Mouse (Mus musculus): ENCODE results near the gene Tmem128.

DNA sequence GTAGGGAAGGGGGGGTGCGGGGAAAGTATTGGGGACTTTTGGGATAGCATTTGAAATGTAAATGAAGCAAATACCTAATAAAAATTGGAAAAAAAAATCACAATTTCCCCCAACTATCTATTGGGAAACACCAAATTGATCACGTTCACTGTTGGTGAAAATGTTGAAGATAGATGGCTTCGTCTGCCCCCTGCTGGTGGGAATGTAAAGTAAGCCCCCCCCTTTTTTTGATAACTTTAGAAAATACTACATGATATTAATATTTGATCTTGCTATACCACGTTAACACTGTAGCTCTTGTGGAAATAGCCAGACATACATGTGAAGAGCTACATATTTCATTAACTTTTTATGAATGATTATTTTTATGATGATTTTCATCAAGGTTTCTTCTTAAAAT, 4.8 kb upstream of the Tmem128 start:
- TF ChIP-seq CTCF (IDR thresholded peaks at IDR 0.05; ENCODE audit: low read depth, low read length): no peak
- no peak for TF ChIP-seq POLR2A (IDR thresholded peaks at IDR 0.05; ENCODE audit: insufficient read depth, low read length)
